Mouse (Mus musculus): Measurements from ENCODE around the gene Mttp.

DNA sequence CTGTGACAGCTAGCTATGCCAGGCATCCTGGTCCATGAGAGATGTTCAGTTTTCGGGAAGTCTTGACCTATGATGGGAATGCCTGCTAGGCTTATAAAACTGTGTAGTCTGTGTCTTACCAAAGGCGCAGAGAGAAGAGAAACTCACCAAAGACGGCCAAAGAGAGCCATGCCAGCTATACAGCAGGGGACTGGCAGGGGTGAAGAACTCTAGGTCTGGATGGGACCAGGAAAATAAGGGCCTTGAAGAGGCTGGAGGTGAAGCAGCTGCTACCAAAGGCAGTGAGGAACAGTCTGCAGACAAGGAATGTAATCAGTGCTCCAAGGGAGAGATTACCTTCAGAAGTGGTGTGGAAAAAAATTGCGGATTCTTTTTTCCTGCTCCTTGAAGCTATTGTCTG is 60.9 kb downstream of the Mttp start:
- TF ChIP-seq CTCF (IDR thresholded peaks at IDR 0.05; ENCODE audit: extremely low read depth, insufficient read depth, insufficient read length, insufficient replicate concordance) (no peak), POLR2A (IDR thresholded peaks at IDR 0.05; ENCODE audit: low read depth, low read length) (no peak)
